Mouse (Mus musculus) midbrain, embryonic 15.5 days (tissue): ENCODE measurements around the gene Pym1. TPM values are rescaled to one million over a fixed set of nuclear protein-coding genes. Genes with fewer than 3 reads are reported as not detected.

ENCODE experiments used
- ATAC-seq: fragments of 200-750 bp; cut with Nextera tagmentation; replicated peaks from 2 replicates; pipeline ENCODE4 v1.8.0; 2017; ENCODE audit warnings: moderate TSS enrichment
- H3K27ac ChIP-seq: fragments of 300-500 bp; sonication (generic); 2 replicates; pipeline ENCODE4 v1.5.1; 2015; ENCODE audit warnings: mild to moderate bottlenecking, inconsistent platforms
- H3K27me3 ChIP-seq: fragments of 300-500 bp; sonication (generic); replicated peaks from 2 replicates; pipeline ENCODE4 v1.6.1; 2015; ENCODE audit warnings: inconsistent platforms
- H3K36me3 ChIP-seq: fragments of 300-500 bp; sonication (generic); replicated peaks from 2 replicates; pipeline ENCODE4 v1.6.1; 2015; ENCODE audit warnings: inconsistent platforms
- H3K4me1 ChIP-seq: fragments of 300-500 bp; sonication (generic); 2 replicates; pipeline ENCODE4 v1.6.1; 2015; ENCODE audit warnings: inconsistent platforms
- H3K4me2 ChIP-seq: fragments of 300-500 bp; sonication (generic); 2 replicates; pipeline ENCODE4 v1.6.1; 2015; ENCODE audit warnings: inconsistent platforms, mild to moderate bottlenecking, moderate library complexity
- H3K4me3 ChIP-seq: fragments of 300-500 bp; sonication (generic); 2 replicates; pipeline ENCODE4 v1.5.1; 2015; ENCODE audit warnings: mild to moderate bottlenecking, inconsistent platforms
- H3K9ac ChIP-seq: fragments of 300-500 bp; sonication (generic); 2 replicates; pipeline ENCODE4 v1.6.1; 2015; ENCODE audit warnings: mild to moderate bottlenecking, inconsistent platforms
- H3K9me3 ChIP-seq: fragments of 300-500 bp; sonication (generic); 2 replicates; pipeline ENCODE4 v1.6.1; 2016; ENCODE audit warnings: inconsistent platforms
- WGBS: fragments of 180-500 bp; shearing (Covaris S2); methylation state at CpG from one replicate; pipeline ENCODE4 v1.1.7; 2015; ENCODE audit warnings: mixed read lengths; 5-methylcytosine and 5-hydroxymethylcytosine counted together
- polyA plus RNA-seq: library from polyadenylated mRNA; unstranded; fragments of >200 nt; fragmentation: Nextera tagmentation; extraction: Ambion mirVana; gene quantifications from 2 replicates; pipeline ENCODE4 v1.2.1, GENCODE M21; 2015

Gene Pym1
- polyA plus RNA-seq, 1 experiment from 2014 or later = 47.6 TPM

DNA sequence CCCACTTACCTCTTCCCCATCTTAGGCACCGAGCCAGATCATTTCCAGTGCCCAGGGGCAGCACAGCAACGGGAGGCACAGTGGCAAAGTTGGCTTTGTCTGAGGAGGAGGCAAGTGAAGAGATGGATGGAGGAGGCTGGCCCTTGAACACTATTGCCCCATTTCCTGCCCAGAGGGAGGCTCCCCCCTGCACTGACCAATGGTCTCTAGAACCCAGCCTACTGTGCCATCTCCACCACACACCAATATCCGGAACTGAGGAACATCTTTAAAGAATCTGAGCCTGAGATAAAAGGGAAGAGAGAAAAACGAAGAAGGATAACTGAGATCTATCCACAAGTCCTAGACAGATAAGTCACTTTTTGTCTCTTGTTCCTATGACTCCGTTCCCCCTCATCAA, 19.6 kb upstream of the Pym1 start:
- WGBS = 86% methylated on average over 5 of the region's 5 CpGs
- ATAC-seq = no peak

DNA sequence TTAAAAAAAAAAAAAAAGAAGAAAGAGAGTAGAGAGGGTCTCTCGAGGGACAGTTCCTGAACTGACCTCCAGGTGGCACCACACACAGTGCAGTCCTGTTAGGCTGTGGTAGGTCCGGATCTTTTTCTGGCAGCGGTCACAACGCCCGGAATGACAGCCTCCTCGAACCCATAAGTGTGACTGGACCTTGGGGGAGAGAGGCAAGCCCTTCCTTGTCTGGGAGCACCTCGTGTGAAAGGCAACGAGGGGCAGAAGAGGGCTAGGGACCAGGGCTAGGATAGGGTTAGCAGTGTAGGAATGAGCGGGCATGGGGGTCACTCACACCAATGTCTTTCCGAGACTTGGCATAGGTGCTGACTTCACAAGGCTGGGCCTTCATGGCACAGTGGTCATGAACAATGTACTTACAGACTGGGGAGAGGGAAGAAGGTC, 16.7 kb upstream of the Pym1 start:
- Histone ChIP-seq H3K9me3 (no peaks in the 10 kb centered on the region), H3K27me3 (no peaks in the 10 kb centered on the region), H3K27ac (no peak overlapping the region), H3K4me3 (no peak overlapping the region), H3K4me2 (no peak overlapping the region), H3K4me1 (no peaks in the 10 kb centered on the region), H3K9ac (no peak overlapping the region), H3K36me3 (no peaks in the 10 kb centered on the region)
- 17% methylated on average over 10 of the region's 10 CpGs for WGBS
- peak; percentile 33; the same call in 1 of the 2 replicates for ATAC-seq

More for the DNA sequence above, 19.6 kb upstream of the Pym1 start:
- Histone ChIP-seq H3K27ac (no peak overlapping the region), H3K27me3 (no peaks in the 10 kb centered on the region), H3K9me3 (no peaks in the 10 kb centered on the region), H3K4me3 (no peak overlapping the region), H3K9ac (no peak overlapping the region), H3K4me2 (no peak overlapping the region), H3K36me3 (no peaks in the 10 kb centered on the region), H3K4me1 (no peaks in the 10 kb centered on the region)

DNA sequence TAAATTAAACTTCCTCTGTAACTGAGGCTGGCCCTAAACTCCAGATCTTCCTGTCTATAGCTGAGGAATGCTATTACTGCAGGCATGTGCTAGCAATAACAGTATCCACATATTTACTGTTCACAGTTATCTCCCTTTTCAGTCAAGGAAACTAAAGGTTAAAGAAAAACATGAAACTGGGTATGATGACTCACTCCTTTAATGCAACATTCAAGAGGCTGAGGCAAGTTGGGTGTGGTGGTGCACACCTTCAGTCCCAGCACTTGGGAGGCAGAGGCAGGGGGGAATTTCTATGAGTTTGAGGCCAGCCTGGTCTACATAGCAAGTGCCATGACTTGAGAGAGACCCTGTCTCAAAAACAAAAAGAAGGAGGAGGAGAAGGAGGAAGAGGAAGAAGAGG, 15.7 kb upstream of the Pym1 start:
- no peaks in the 10 kb centered on the region for H3K36me3 ChIP-seq
- no peak overlapping the region for H3K4me3 ChIP-seq
- H3K27ac ChIP-seq = no peak overlapping the region
- H3K9ac ChIP-seq = no peak overlapping the region
- H3K27me3 ChIP-seq = no peaks in the 10 kb centered on the region
- no peak overlapping the region for H3K4me2 ChIP-seq
- ATAC-seq = no peak
- no peaks in the 10 kb centered on the region for H3K4me1 ChIP-seq
- no peaks in the 10 kb centered on the region for H3K9me3 ChIP-seq

DNA sequence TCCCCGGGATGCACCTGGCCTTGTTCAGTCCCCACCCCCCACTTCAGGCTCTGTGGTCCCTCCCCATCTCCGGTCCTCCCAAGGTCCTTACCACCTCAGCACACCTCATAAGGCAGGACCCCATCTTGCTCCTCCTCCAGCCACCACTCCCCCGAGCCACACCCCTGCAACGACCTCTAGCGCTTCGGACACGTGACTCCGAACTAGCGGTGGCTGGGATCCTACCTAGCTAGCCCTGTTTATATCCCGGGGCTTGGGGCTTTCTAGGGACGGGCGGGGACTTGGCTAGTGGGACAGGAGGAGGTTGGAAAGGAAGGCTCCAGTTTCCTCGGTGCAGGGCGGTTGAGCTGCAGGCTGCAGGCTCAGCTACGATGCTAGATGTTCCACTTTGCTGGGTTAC, 10.3 kb upstream of the Pym1 start:
- Histone ChIP-seq H3K9me3 (no peaks in the 10 kb centered on the region), H3K4me1 (no peaks in the 10 kb centered on the region), H3K27me3 (peaks cover 17% of the 10 kb centered on the region), H3K36me3 (no peaks in the 10 kb centered on the region), H3K4me2 (peak overlapping the region; percentile 36), H3K4me3 (no peak overlapping the region), H3K9ac (no peak overlapping the region), H3K27ac (no peak overlapping the region)
- 6% methylated on average over 15 of the region's 15 CpGs for WGBS
- 0 out of 2 replicates have a peak, but pooled peaks have one; percentile 27 for ATAC-seq

DNA sequence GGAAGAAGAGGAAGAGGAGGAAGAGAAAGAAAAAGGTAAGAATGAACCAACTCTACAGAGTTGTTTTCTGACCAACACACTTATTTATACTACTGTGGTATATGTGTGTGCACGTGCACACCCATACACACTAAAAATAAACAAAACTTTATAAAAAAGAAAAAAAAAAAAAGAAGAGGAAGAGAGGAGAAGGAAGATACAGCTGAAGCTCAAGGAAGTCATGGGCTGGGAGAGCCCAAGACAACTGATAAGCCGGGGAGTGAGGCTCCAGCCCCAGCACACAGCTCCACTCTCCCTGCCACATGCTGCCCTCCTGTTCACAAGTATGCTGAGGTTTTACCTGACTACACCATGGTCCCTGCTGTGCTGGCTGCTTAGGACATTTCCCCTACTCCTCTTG, 7.4 kb upstream of the Pym1 start:
- ATAC-seq = no peak
- 81% methylated on average over 2 of the region's 2 CpGs for WGBS
- no peak overlapping the region for H3K9ac ChIP-seq
- peaks cover 22% of the 10 kb centered on the region for H3K4me1 ChIP-seq
- no peaks in the 10 kb centered on the region for H3K9me3 ChIP-seq
- no peaks in the 10 kb centered on the region for H3K36me3 ChIP-seq
- H3K4me2 ChIP-seq = no peak overlapping the region
- H3K4me3 ChIP-seq = no peak overlapping the region
- H3K27me3 ChIP-seq = peaks cover 40% of the 10 kb centered on the region
- H3K27ac ChIP-seq = no peak overlapping the region

DNA sequence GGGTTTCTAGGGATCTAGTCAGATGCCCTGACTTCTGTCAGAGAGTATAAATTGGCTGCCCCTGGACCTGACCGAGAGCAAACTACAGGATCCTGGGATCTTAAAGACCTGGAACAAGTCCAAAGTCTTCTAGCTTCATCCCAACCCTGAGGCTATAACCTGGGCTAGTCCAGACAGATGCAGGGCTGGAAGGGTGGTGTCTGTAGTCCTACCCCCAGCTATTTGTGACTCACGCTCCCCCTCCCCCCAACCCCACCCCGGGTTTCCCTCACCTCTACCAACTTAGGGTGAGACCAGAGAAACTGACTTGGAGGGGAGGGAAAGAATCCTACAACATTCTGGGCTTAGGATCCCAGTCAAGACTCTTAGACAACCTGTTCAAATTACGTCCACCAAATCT, 5.1 kb upstream of the Pym1 start:
- ATAC-seq = no peak
- 46% methylated on average over 4 of the region's 4 CpGs for WGBS
- Histone ChIP-seq H3K4me1 (peaks cover 27% of the 10 kb centered on the region), H3K4me3 (no peak overlapping the region), H3K4me2 (no peak overlapping the region), H3K9me3 (no peaks in the 10 kb centered on the region), H3K27ac (no peak overlapping the region), H3K27me3 (peaks cover 43% of the 10 kb centered on the region), H3K9ac (no peak overlapping the region), H3K36me3 (no peaks in the 10 kb centered on the region)

DNA sequence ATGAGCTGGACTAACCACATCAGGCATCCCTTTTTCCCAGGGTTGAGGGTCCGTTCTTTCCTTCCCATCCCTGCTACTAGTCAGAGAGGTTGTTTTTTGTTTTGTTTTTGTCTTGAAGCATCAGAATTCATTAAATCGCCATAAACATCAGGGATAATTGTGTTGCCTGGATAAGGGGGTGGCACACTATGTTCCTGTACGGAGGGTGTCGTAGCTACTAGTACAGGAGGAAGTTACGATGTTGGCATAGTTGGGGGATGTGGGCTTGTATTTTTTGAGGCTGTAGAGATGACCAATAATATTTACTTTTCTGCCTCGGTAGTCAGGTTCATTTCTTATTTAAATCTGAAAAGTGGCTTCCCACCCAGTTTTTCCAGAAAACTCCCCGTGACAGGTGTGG, 4.5 kb upstream of the Pym1 start:
- no peak for ATAC-seq
- Histone ChIP-seq H3K4me3 (peak overlapping the region; percentile 61), H3K9ac (peak overlapping the region; percentile 70; the same call in 1 of the 2 replicates), H3K4me1 (peaks cover 27% of the 10 kb centered on the region), H3K36me3 (no peaks in the 10 kb centered on the region), H3K27ac (no peak overlapping the region), H3K9me3 (no peaks in the 10 kb centered on the region), H3K27me3 (peaks cover 43% of the 10 kb centered on the region), H3K4me2 (peak overlapping the region; percentile 95)
- WGBS = 12% methylated on average over 7 of the region's 7 CpGs

DNA sequence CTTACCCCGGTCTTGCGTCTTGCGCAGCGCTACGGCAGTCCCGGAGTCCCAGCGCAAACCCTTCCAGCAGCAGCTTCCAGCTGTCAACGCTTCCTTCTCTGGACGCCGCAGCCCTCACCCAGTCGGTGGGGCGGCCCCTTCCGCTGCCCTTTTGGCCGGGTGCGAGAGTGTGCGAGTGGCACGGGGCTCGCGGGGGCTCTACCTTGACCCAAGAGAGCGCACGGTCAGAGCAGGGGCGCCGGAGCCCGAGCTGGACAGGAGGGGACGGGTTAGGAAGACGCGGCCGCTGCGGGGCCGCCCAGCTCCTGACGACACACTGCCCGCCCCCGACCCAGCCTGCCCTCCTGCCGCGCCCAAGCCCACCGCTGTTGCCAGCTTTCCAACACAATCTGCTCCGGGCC, 3.9 kb upstream of the Pym1 start:
- Histone ChIP-seq H3K27ac (0 out of 2 replicates have a peak overlapping the region, but pooled peaks have one; percentile 9), H3K9ac (peak overlapping the region; percentile 70), H3K4me1 (peaks cover 27% of the 10 kb centered on the region), H3K9me3 (no peaks in the 10 kb centered on the region), H3K36me3 (no peaks in the 10 kb centered on the region), H3K27me3 (peaks cover 43% of the 10 kb centered on the region), H3K4me2 (peak overlapping the region; percentile 95), H3K4me3 (peak overlapping the region; percentile 61)
- ATAC-seq = no peak; the same call in 1 of the 2 replicates
- 0% methylated on average over 37 of the region's 37 CpGs for WGBS

DNA sequence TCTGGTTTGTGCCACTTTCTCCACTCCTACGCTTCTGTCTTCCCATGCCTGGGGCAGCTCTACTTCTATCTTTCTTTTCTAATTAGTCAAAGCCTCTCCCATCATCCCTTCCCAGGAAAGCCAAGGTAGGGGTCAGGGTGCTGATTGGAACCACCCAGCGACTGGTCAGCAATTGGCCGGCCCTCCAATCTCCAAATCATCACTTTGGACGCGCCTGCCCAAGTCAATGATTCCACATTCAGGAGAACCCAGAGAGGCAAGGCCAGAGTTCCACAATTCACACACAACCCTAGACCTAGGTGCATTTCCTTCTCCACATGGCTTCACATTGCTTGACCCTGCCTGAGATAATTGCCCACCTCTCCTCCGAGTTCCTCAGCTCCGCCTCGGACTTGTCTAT, 3.5 kb upstream of the Pym1 start:
- H3K9me3 ChIP-seq = no peaks in the 10 kb centered on the region
- peak overlapping the region; percentile 61 for H3K4me3 ChIP-seq
- H3K9ac ChIP-seq = peak overlapping the region; percentile 70; the same call in 1 of the 2 replicates
- peak overlapping the region; percentile 95 for H3K4me2 ChIP-seq
- peaks cover 43% of the 10 kb centered on the region for H3K27me3 ChIP-seq
- H3K36me3 ChIP-seq = no peaks in the 10 kb centered on the region
- peaks cover 30% of the 10 kb centered on the region for H3K4me1 ChIP-seq
- WGBS = 18% methylated on average over 8 of the region's 8 CpGs
- ATAC-seq = no peak
- H3K27ac ChIP-seq = no peak overlapping the region

DNA sequence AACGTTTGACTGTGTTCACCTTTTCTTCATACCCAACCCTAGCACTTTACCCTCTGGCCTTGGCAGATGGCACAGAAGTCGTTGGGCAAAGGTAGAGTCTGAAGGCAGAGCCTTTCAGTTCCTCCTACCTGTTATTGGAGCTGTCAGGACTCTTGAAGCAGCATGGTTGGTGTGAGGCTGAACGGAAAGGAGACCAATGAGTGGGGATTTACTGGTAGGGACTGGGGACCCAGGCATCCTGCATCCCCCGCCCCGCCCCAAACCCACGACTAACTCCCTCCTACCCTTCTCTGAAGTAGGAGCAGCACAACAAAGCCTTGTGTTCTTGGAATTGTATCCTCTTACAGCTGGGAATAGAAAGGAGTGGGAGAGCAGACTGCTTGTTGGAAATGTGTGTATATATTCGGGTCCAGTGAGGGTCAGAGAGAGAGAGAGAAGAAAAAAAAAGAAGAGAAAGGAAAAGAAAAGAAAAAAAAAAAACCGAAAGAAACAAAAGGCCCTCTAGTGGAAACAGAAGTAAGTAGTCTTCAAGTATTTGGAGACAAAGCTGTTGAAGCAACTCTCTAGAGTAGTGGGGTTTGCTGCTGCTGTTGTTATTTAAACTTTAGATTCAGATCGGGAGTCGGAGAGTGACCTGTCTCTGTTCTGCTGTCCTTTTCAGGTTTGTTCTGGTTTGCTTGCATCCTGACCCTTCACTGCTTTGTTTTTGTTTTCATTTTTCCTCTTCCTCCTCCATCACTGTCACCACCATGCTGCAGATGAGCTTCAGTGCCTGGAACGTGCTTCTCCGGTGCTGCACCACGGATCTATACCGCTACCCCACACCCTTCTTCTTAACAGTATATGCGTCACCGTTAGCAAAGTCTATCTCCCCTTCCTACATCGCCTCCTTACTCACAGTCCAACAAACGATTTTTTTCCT, 2.7 kb upstream of the Pym1 start, which contains the start of gene Dgka:
Gene Dgka (minus strand): TSS at position 176 of the 922 bp plus-strand sequence.
- H3K4me2 ChIP-seq = peak within 1 kb of the TSS; percentile 95
- peak within 1 kb of the TSS; percentile 61 for H3K4me3 ChIP-seq
- no peaks in the 10 kb centered on the region for H3K9me3 ChIP-seq
- ATAC-seq = no peak
- H3K27me3 ChIP-seq = peaks cover 43% of the 10 kb centered on the region
- no peaks in the 10 kb centered on the region for H3K36me3 ChIP-seq
- 0 out of 2 replicates have a peak within 1 kb of the TSS, but pooled peaks have one; percentile 9 for H3K27ac ChIP-seq
- peak within 1 kb of the TSS; percentile 70 for H3K9ac ChIP-seq
- 20% methylated on average over 18 of the region's 18 CpGs for WGBS
- peaks cover 37% of the 10 kb centered on the region for H3K4me1 ChIP-seq

DNA sequence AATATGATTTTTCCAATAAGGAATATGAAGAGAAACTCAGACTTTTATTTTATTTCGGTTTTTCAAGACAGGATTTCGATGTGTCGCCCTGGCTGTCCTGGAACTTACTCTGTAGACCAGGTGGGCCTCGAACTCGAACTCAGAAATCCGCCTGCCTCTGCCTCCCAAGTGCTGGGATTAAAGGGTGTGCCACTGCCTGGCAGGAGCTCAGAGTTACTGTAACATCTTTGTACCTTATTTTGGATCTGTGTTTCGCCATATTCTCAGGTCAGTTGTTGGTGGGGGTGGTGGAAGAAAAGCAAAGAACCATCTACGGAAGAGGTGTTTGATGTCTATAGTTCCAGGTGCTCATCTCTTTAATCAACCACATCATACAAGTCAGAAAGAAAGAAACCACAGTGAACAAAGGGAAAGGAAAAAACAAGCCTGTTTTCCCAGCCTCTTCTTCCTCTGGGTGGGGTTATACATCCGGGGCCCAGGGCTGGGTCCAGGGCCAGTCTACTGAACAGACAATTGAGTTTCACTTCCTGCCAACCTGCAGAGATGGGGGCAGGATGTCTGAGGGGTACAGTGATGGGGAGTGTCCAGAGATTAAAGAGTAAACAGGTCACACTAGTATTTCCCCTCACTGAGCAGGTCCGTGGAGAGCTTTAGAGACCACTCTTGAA, 1.6 kb upstream of the Pym1 start:
- no peak overlapping the region for H3K4me2 ChIP-seq
- no peaks in the 10 kb centered on the region for H3K36me3 ChIP-seq
- ATAC-seq = no peak
- H3K4me3 ChIP-seq = no peak overlapping the region
- no peak overlapping the region for H3K9ac ChIP-seq
- H3K9me3 ChIP-seq = no peaks in the 10 kb centered on the region
- peaks cover 37% of the 10 kb centered on the region for H3K27me3 ChIP-seq
- WGBS = 95% methylated on average over 10 of the region's 10 CpGs
- peaks cover 44% of the 10 kb centered on the region for H3K4me1 ChIP-seq
- no peak overlapping the region for H3K27ac ChIP-seq

DNA sequence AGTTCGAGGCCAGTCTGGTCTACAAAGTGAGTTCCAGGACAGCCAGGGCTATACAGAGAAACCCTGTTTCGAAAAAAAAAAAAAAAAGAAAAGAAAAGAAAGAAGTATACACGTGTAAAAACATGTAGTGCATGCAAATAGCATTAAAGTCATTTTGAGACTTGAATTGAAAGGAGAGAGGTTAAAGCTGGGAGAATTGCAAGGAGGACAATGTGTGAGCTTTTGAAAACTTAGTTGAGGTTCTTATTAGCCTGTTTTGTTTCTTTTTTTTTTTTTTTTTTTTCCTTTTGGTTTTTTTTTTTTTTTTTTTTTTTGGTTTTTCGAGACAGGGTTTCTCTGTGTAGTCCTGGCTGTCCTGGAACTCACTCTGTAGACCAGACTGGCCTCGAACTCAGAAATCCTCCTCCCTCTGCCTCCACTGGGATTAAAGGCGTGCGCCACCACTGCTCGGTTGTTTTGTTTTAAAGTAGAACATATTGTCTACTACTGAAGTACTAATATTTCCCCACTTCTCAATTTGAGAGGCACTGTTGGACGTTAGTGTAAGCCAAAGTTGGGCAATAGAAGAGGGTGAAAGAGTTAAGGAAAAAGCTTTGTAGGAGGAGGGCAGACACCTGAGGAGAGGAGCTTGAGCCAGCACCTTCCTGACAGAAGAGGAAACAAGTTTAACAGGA, 580 bp upstream of the Pym1 start:
- Histone ChIP-seq H3K4me3 (peak overlapping the region; percentile 70), H3K4me1 (peaks cover 46% of the 10 kb centered on the region), H3K27me3 (peaks cover 28% of the 10 kb centered on the region), H3K27ac (peak overlapping the region; percentile 91), H3K9ac (peak overlapping the region; percentile 84), H3K36me3 (no peaks in the 10 kb centered on the region), H3K4me2 (peak overlapping the region; percentile 95), H3K9me3 (no peaks in the 10 kb centered on the region)
- no peak for ATAC-seq
- WGBS = 44% methylated on average over 9 of the region's 9 CpGs
